In the genomic region with DNA sequence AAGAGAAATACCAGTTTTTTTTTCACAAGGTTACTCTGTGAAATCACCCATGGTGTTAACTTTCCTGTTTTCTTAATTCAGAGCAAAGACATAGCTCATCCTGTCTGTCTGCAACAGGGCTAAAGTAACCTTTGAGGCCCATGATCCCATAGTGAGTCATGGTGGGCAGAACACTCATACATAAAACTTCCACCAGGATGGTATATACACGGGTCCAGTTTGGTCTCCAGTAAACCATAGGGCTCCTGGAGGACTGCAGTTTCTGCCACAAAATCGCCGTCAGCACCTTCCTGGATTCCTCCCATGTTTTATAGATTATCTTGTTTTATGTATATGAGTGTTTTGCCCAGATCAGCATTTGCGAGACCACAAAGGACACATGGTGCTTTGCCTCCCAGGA, we compare ENCODE assay signal across 20 mouse cellular contexts.
"Had no signal": no experiment of that assay in that cellular context is flagged by ENCODE, and none has a peak within 500 bp of the region (broad histone marks: within the 10 kb centered on the region; RNA-seq: fewer than 3 reads in every experiment).

No protein-coding gene starts in this region.

- H3K9ac ChIP-seq: limb, embryonic 12.5 days; limb, embryonic 15.5 days; lung, embryonic 14.5 days; midbrain, embryonic 12.5 days; midbrain, embryonic 15.5 days; neural tube, embryonic 13.5 days; stomach, embryonic 15.5 days had no signal

- H3K36me3 ChIP-seq: midbrain, embryonic 12.5 days; midbrain, embryonic 15.5 days; stomach, embryonic 15.5 days had no signal

- ATAC-seq: intestine, embryonic 16.5 days; lung, postnatal 0 days; midbrain, embryonic 15.5 days had no signal

- H3K27ac ChIP-seq: left cerebral cortex, adult 2 months; limb, embryonic 12.5 days; limb, embryonic 15.5 days; macrophage; midbrain, embryonic 12.5 days; midbrain, embryonic 15.5 days; neural tube, embryonic 13.5 days; stomach, embryonic 15.5 days had no signal

- H3K4me3 ChIP-seq: left cerebral cortex, adult 2 months; limb, embryonic 12.5 days; limb, embryonic 15.5 days; midbrain, embryonic 12.5 days; midbrain, embryonic 15.5 days; neural tube, embryonic 13.5 days; stomach, embryonic 15.5 days had no signal

- H3K4me2 ChIP-seq: limb, embryonic 12.5 days; limb, embryonic 15.5 days; lung, embryonic 14.5 days; midbrain, embryonic 12.5 days; midbrain, embryonic 15.5 days; neural tube, embryonic 13.5 days; stomach, embryonic 15.5 days had no signal

- H3K9me3 ChIP-seq: limb, embryonic 12.5 days; limb, embryonic 15.5 days; midbrain, embryonic 12.5 days; midbrain, embryonic 15.5 days; neural tube, embryonic 13.5 days; stomach, embryonic 15.5 days had no signal

- DNase-seq: kidney, adult 18-20 months; kidney, adult 9 months; kidney, postnatal 14 days; kidney, postnatal 4 days; left cerebral cortex, postnatal 4 days; lung, embryonic 14.5 days; retina, postnatal 1 day; right cerebral cortex, postnatal 25 days; spleen, adult 18-20 months; thymus, postnatal 25 days had no signal

- H3K27me3 ChIP-seq: limb, embryonic 12.5 days; limb, embryonic 15.5 days; midbrain, embryonic 12.5 days; midbrain, embryonic 15.5 days; neural tube, embryonic 13.5 days; stomach, embryonic 15.5 days had no signal

- H3K4me1 ChIP-seq: limb, embryonic 12.5 days; limb, embryonic 15.5 days; midbrain, embryonic 12.5 days; midbrain, embryonic 15.5 days; neural tube, embryonic 13.5 days; stomach, embryonic 15.5 days had no signal
